Mouse (Mus musculus) adrenal gland, postnatal 25 days (tissue): ENCODE data around the gene Il1rl2. TPM values are rescaled to one million over a fixed set of nuclear protein-coding genes. Genes with fewer than 3 reads are reported as not detected.
"Not testable (repeated sequence)": the region's sequence is repeated elsewhere in the genome, so short reads cannot be mapped to it uniquely, and the experiment has no call there.

Experiments
- DNase-seq: peaks from one replicate; pipeline ENCODE4 v3.0.0; 2021; ENCODE audit warnings: mixed read lengths
- long read RNA-seq: library from polyadenylated mRNA; stranded (forward); transcript quantifications from one replicate; pipeline ENCODE4 v2.0.0, GENCODE M21; 2021
- total RNA-seq: library from RNA; stranded (reverse); gene quantifications from 2 replicates; pipeline ENCODE4 v1.2.3, GENCODE M21; 2021

Gene Il1rl2
- total RNA-seq = 0.95 and 1.4 TPM in 2 replicates
- long read RNA-seq, partial matches to known transcripts = 0 of 1 reads
- long read RNA-seq, other reads (novel, unspliced or antisense) = 1 of 1 reads

- no peak for DNase-seq
These were observed at the start of gene Il1rl2 for GRCm38 (mm10) chr1:40324457-40324856. Gene Il1rl2 (plus strand): TSS chr1:40324610.

- DNase-seq = no peak
These were observed 49.0 kb upstream of the Il1rl2 start for GRCm38 (mm10) chr1:40275285-40276013.

- no peak for DNase-seq
These were observed 46.5 kb upstream of the Il1rl2 start for GRCm38 (mm10) chr1:40277944-40278343.

GRCm38 (mm10) chr1:40278720-40279119 lies 45.7 kb upstream of the Il1rl2 start:
- DNase-seq = no peak

- DNase-seq = no peak
These were observed 45.1 kb upstream of the Il1rl2 start for GRCm38 (mm10) chr1:40279182-40279743.

- no peak for DNase-seq
These were observed 42.5 kb upstream of the Il1rl2 start for GRCm38 (mm10) chr1:40281950-40282349.

- DNase-seq = peak; percentile 11
These were observed 42.0 kb upstream of the Il1rl2 start for GRCm38 (mm10) chr1:40282394-40282793.

- no peak for DNase-seq
These were observed 40.4 kb upstream of the Il1rl2 start for GRCm38 (mm10) chr1:40283995-40284394.

GRCm38 (mm10) chr1:40290489-40291255 lies 33.7 kb upstream of the Il1rl2 start:
- DNase-seq = no peak

GRCm38 (mm10) chr1:40292231-40292630 lies 32.2 kb upstream of the Il1rl2 start:
- DNase-seq = no peak

- no peak for DNase-seq
These were observed 30.5 kb upstream of the Il1rl2 start for GRCm38 (mm10) chr1:40293891-40294290.

- DNase-seq = no peak
These were observed 29.6 kb upstream of the Il1rl2 start for GRCm38 (mm10) chr1:40294824-40295223.

GRCm38 (mm10) chr1:40298053-40298452 lies 26.4 kb upstream of the Il1rl2 start:
- DNase-seq = no peak

- DNase-seq = no peak
These were observed 21.1 kb upstream of the Il1rl2 start for GRCm38 (mm10) chr1:40303179-40303866.

- DNase-seq = not testable (repeated sequence)
These were observed 20.1 kb upstream of the Il1rl2 start for GRCm38 (mm10) chr1:40304321-40304720.

- no peak for DNase-seq
These were observed 18.3 kb upstream of the Il1rl2 start for GRCm38 (mm10) chr1:40306111-40306510.

GRCm38 (mm10) chr1:40311123-40311522 lies 13.3 kb upstream of the Il1rl2 start:
- DNase-seq = no peak

- DNase-seq = no peak
These were observed 12.8 kb upstream of the Il1rl2 start for GRCm38 (mm10) chr1:40311625-40312024.

- no peak for DNase-seq
These were observed 10.4 kb upstream of the Il1rl2 start for GRCm38 (mm10) chr1:40314016-40314415.

GRCm38 (mm10) chr1:40317657-40318056 lies 6.8 kb upstream of the Il1rl2 start:
- no peak for DNase-seq

GRCm38 (mm10) chr1:40321824-40322223 lies 2.6 kb upstream of the Il1rl2 start:
- DNase-seq = no peak

GRCm38 (mm10) chr1:40322543-40322942 lies 1.9 kb upstream of the Il1rl2 start:
- no peak for DNase-seq
